Mouse (Mus musculus): ENCODE data around the gene Mex3a. TPM values are rescaled to one million over a fixed set of nuclear protein-coding genes. Genes with fewer than 3 reads are reported as not detected.

The Mex3a gene
- polyA plus RNA-seq, 1 experiment from 2014 or later: 28.6 TPM

- WGBS: 83% methylated on average over 5 of the region's 5 CpGs
- Histone ChIP-seq H3K4me1 (peaks cover 66% of the 10 kb centered on the region), H3K36me3 (replicated peaks) (peaks cover 34% of the 10 kb centered on the region), H3K27ac (no peak overlapping the region), H3K9me3 (no peaks in the 10 kb centered on the region), H3K4me3 (no peak overlapping the region), H3K27me3 (ENCODE audit: poor library complexity, severe bottlenecking) (no peaks in the 10 kb centered on the region)
- no peak for DNase-seq (ENCODE audit: extremely low spot score, low spot score)
Observed at GRCm38 (mm10) chr3:88543651-88544410, 11.6 kb downstream of the Mex3a start.

GRCm38 (mm10) chr3:88544514-88544913 is 12.3 kb downstream of the Mex3a start:
- Histone ChIP-seq H3K4me3 (peak overlapping the region; percentile 10; the same call in 1 of the 2 replicates), H3K9me3 (no peaks in the 10 kb centered on the region), H3K36me3 (replicated peaks) (peaks cover 36% of the 10 kb centered on the region), H3K27me3 (ENCODE audit: poor library complexity, severe bottlenecking) (no peaks in the 10 kb centered on the region), H3K4me1 (peaks cover 60% of the 10 kb centered on the region), H3K27ac (peak overlapping the region; percentile 68)
- no peak for DNase-seq (ENCODE audit: extremely low spot score, low spot score)
- WGBS: 32% methylated on average over 5 of the region's 5 CpGs

GRCm38 (mm10) chr3:88544955-88545591 is 12.9 kb downstream of the Mex3a start:
- no peak for DNase-seq (ENCODE audit: extremely low spot score, low spot score)
- Histone ChIP-seq H3K27me3 (ENCODE audit: poor library complexity, severe bottlenecking) (no peaks in the 10 kb centered on the region), H3K9me3 (no peaks in the 10 kb centered on the region), H3K36me3 (replicated peaks) (peaks cover 32% of the 10 kb centered on the region), H3K4me1 (peaks cover 54% of the 10 kb centered on the region), H3K27ac (peak overlapping the region; percentile 68), H3K4me3 (peak overlapping the region; percentile 10; the same call in 1 of the 2 replicates)
- WGBS: 71% methylated on average over 20 of the region's 20 CpGs

- Histone ChIP-seq H3K36me3 (replicated peaks) (peaks cover 19% of the 10 kb centered on the region), H3K9me3 (no peaks in the 10 kb centered on the region), H3K4me1 (peaks cover 46% of the 10 kb centered on the region), H3K27ac (no peak overlapping the region), H3K4me3 (no peak overlapping the region), H3K27me3 (ENCODE audit: poor library complexity, severe bottlenecking) (no peaks in the 10 kb centered on the region)
- DNase-seq (ENCODE audit: extremely low spot score, low spot score): no peak
- 86% methylated on average over 6 of the region's 6 CpGs for WGBS
Observed at GRCm38 (mm10) chr3:88546674-88547418, 14.7 kb downstream of the Mex3a start.

- H3K27me3 ChIP-seq (ENCODE audit: poor library complexity, severe bottlenecking): no peaks in the 10 kb centered on the region
- peak within 1 kb of the TSS; percentile 2; the same call in 1 of the 2 replicates for H3K4me3 ChIP-seq
- no peak for DNase-seq (ENCODE audit: extremely low spot score, low spot score)
- no peak within 1 kb of the TSS for H3K27ac ChIP-seq
- H3K9me3 ChIP-seq: no peaks in the 10 kb centered on the region
- peaks cover 15% of the 10 kb centered on the region; the same call in 1 of the 2 replicates for H3K36me3 ChIP-seq (replicated peaks)
- 44% methylated on average over 18 of the region's 18 CpGs for WGBS
- H3K4me1 ChIP-seq: peaks cover 42% of the 10 kb centered on the region
Observed at GRCm38 (mm10) chr3:88548180-88548917, 16.2 kb downstream of the Mex3a start, which contains the start of gene Rab25. TSS of gene Rab25 (minus strand) at chr3:88548300.

GRCm38 (mm10) chr3:88551586-88551985 is 19.4 kb downstream of the Mex3a start:
- Histone ChIP-seq H3K9me3 (no peaks in the 10 kb centered on the region), H3K27ac (no peak overlapping the region), H3K27me3 (ENCODE audit: poor library complexity, severe bottlenecking) (no peaks in the 10 kb centered on the region), H3K36me3 (replicated peaks) (peaks cover 32% of the 10 kb centered on the region), H3K4me3 (peak overlapping the region; percentile 70), H3K4me1 (peaks cover 50% of the 10 kb centered on the region)
- WGBS: 92% methylated on average over 4 of the region's 4 CpGs
- DNase-seq (ENCODE audit: extremely low spot score, low spot score): no peak

- no peaks in the 10 kb centered on the region for H3K27me3 ChIP-seq (ENCODE audit: poor library complexity, severe bottlenecking)
- H3K27ac ChIP-seq: peak overlapping the region; percentile 97
- DNase-seq (ENCODE audit: extremely low spot score, low spot score): no peak
- WGBS: 24% methylated on average over 16 of the region's 16 CpGs
- peaks cover 38% of the 10 kb centered on the region for H3K36me3 ChIP-seq (replicated peaks)
- peaks cover 52% of the 10 kb centered on the region for H3K4me1 ChIP-seq
- H3K9me3 ChIP-seq: no peaks in the 10 kb centered on the region
- H3K4me3 ChIP-seq: peak overlapping the region; percentile 70
Observed at GRCm38 (mm10) chr3:88552082-88552645, 20.0 kb downstream of the Mex3a start.

GRCm38 (mm10) chr3:88552676-88553524 is 20.7 kb downstream of the Mex3a start, which contains the start of gene Lamtor2:
TSS of gene Lamtor2 (minus strand) at chr3:88553074.
- H3K36me3 ChIP-seq (replicated peaks): peaks cover 45% of the 10 kb centered on the region
- peak; percentile 98 for DNase-seq (ENCODE audit: extremely low spot score, low spot score)
- H3K27me3 ChIP-seq (ENCODE audit: poor library complexity, severe bottlenecking): no peaks in the 10 kb centered on the region
- peak within 1 kb of the TSS; percentile 97 for H3K27ac ChIP-seq
- peak within 1 kb of the TSS; percentile 70 for H3K4me3 ChIP-seq
- no peaks in the 10 kb centered on the region for H3K9me3 ChIP-seq
- H3K4me1 ChIP-seq: peaks cover 52% of the 10 kb centered on the region
- WGBS: under 1% methylated on average over 48 of the region's 48 CpGs

- Histone ChIP-seq H3K36me3 (replicated peaks) (peaks cover 47% of the 10 kb centered on the region), H3K4me1 (peaks cover 46% of the 10 kb centered on the region), H3K27ac (peak within 1 kb of the TSS; percentile 97), H3K27me3 (ENCODE audit: poor library complexity, severe bottlenecking) (no peaks in the 10 kb centered on the region), H3K4me3 (peak within 1 kb of the TSS; percentile 70), H3K9me3 (no peaks in the 10 kb centered on the region)
- WGBS: under 1% methylated on average over 35 of the region's 37 CpGs
- DNase-seq (ENCODE audit: extremely low spot score, low spot score): peak; percentile 92
Observed at GRCm38 (mm10) chr3:88553525-88553879, 21.3 kb downstream of the Mex3a start, which contains the start of gene Ubqln4. TSS of gene Ubqln4 (plus strand) at chr3:88553758.

- Histone ChIP-seq H3K36me3 (replicated peaks) (peaks cover 47% of the 10 kb centered on the region), H3K4me1 (peaks cover 44% of the 10 kb centered on the region), H3K4me3 (peak overlapping the region; percentile 70), H3K27me3 (ENCODE audit: poor library complexity, severe bottlenecking) (no peaks in the 10 kb centered on the region), H3K27ac (peak overlapping the region; percentile 97), H3K9me3 (no peaks in the 10 kb centered on the region)
- no peak for DNase-seq (ENCODE audit: extremely low spot score, low spot score)
- under 1% methylated on average over 41 of the region's 41 CpGs for WGBS
Observed at GRCm38 (mm10) chr3:88553880-88554586, 21.8 kb downstream of the Mex3a start.
